Mouse (Mus musculus) lung, postnatal 4 days (tissue): Measurements from ENCODE around the gene Agfg2.
A peak's percentile ranks its signal among the peaks of the same experiment; 100 is the strongest.

Source experiments
- DNase-seq, 2 experiments: peaks; one replicate each; pipeline ENCODE4 v3.0.0; 2021

Agfg2 gene

GRCm38 (mm10) chr5:137607860-137608653 lies 76.5 kb downstream of the Agfg2 start:
- no peak for DNase-seq

GRCm38 (mm10) chr5:137601365-137601729 lies 83.2 kb downstream of the Agfg2 start:
- peak in 1 of 2 experiments; percentile 46 for DNase-seq

- peak; percentile 96 to 97 for DNase-seq
These were observed 83.7 kb downstream of the Agfg2 start, which contains the start of gene Mospd3 for GRCm38 (mm10) chr5:137600619-137601364. Gene Mospd3, minus strand, starts transcription at chr5:137601058.
